Comparison of ENCODE assay signal across 11 mouse cellular contexts in the genomic region with DNA sequence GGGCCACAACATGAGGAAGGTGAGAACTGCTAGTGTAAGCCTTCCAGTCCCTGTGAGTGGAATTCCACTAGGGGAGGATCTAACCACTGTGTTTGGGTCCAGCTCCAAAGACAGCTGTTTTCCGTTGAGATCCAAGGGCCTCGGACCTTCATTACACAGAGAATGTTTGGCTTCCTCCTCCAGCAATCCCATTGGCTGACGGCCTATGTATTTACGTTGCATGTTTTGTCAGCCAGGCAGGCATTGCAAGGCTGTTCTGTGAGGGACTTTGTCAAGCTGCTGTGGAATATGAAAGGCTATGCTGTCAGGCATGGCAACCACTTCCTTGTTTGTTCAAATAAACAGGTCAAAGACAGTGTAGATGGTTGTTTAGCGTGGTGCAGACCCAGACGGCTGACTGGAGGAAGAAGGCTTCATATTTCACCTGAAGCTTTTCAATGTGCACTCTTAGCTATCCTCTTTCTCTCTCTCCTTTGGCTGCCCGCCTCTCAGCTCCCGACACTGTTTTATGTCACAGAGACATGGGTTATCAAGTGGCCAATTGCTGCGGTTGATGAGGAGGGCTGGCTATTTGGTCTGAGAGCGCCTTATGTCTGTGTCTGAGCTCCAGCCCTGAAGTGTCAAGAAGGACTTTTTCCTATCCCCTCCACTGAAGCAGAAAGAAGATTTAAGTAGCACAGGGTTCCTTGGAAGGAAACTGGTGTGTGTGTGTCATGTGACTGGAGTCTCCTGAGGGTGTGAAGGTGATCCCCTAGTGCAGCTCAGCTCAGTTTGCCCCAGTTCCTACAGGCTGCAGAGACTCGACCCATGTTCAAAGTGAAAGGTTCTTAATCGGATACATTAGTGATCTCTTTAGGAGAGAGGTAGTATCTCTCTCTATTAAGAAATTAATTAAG. TPM values are rescaled to one million over a fixed set of nuclear protein-coding genes. Genes with fewer than 3 reads are reported as not detected.
DNase-seq lines count a peak whose midpoint lies in the region; ATAC-seq lines count a peak whose summit lies in the region.
"Had no signal": no experiment of that assay in that cellular context is flagged by ENCODE, and none has a peak within 500 bp of the region (broad histone marks: within the 10 kb centered on the region; RNA-seq: fewer than 3 reads in every experiment).

No protein-coding gene starts in this region.

- no peaks in the 10 kb centered on the region for H3K9me3 ChIP-seq in liver, embryonic 13.5 days (replicated peaks)
- no peaks in the 10 kb centered on the region for H3K9me3 ChIP-seq in liver, embryonic 12.5 days (replicated peaks)
- H3K9me3 ChIP-seq in intestine, embryonic 14.5 days (ENCODE audit: control insufficient read depth, low read length), result no peaks in the 10 kb centered on the region
- no peaks in the 10 kb centered on the region for H3K9me3 ChIP-seq in stomach, embryonic 16.5 days (replicated peaks; ENCODE audit: control insufficient read depth, low read length)
- no peaks in the 10 kb centered on the region for H3K9me3 ChIP-seq in hindbrain, embryonic 10.5 days
- H3K9me3 ChIP-seq: forebrain, embryonic 10.5 days had no signal

- no peak overlapping the region for H3K4me2 ChIP-seq in liver, embryonic 13.5 days
- H3K4me2 ChIP-seq in liver, embryonic 12.5 days, result no peak overlapping the region
- peak overlapping the region; percentile 35 for H3K4me2 ChIP-seq in intestine, embryonic 14.5 days (ENCODE audit: low read length)
- H3K4me2 ChIP-seq in stomach, embryonic 16.5 days (ENCODE audit: low read depth, low read length), result peak overlapping the region; percentile 38; the same call in 1 of the 2 replicates

- H3K4me3 ChIP-seq in liver, embryonic 13.5 days (replicated peaks), result no peak overlapping the region
- no peak overlapping the region for H3K4me3 ChIP-seq in liver, embryonic 12.5 days
- no peak overlapping the region for H3K4me3 ChIP-seq in intestine, embryonic 14.5 days (ENCODE audit: low read depth, low read length)
- no peak overlapping the region for H3K4me3 ChIP-seq in stomach, embryonic 16.5 days (replicated peaks; ENCODE audit: low read length)
- no peak overlapping the region for H3K4me3 ChIP-seq in hindbrain, embryonic 10.5 days
- H3K4me3 ChIP-seq: forebrain, embryonic 10.5 days had no signal

- no peaks in the 10 kb centered on the region for H3K36me3 ChIP-seq in liver, embryonic 13.5 days
- no peaks in the 10 kb centered on the region for H3K36me3 ChIP-seq in liver, embryonic 12.5 days
- H3K36me3 ChIP-seq in intestine, embryonic 14.5 days (ENCODE audit: control insufficient read depth, insufficient read depth, low read length), result no peaks in the 10 kb centered on the region
- no peaks in the 10 kb centered on the region for H3K36me3 ChIP-seq in stomach, embryonic 16.5 days (ENCODE audit: control insufficient read depth, insufficient read depth, low read length)
- no peaks in the 10 kb centered on the region for H3K36me3 ChIP-seq in hindbrain, embryonic 10.5 days
- H3K36me3 ChIP-seq: forebrain, embryonic 10.5 days had no signal

- peaks cover 2% of the 10 kb centered on the region; the same call in 1 of the 2 replicates for H3K4me1 ChIP-seq in liver, embryonic 13.5 days (replicated peaks)
- no peaks in the 10 kb centered on the region for H3K4me1 ChIP-seq in liver, embryonic 12.5 days
- no peaks in the 10 kb centered on the region; the same call in 1 of the 2 replicates for H3K4me1 ChIP-seq in intestine, embryonic 14.5 days (replicated peaks; ENCODE audit: control insufficient read depth, insufficient read depth, low read length)
- 0 out of 2 replicates have a peak, but pooled peaks cover 7% of the 10 kb centered on the region for H3K4me1 ChIP-seq in stomach, embryonic 16.5 days (ENCODE audit: control insufficient read depth, insufficient read depth, low read length)
- H3K4me1 ChIP-seq in hindbrain, embryonic 10.5 days (replicated peaks), result no peaks in the 10 kb centered on the region
- H3K4me1 ChIP-seq: forebrain, embryonic 10.5 days had no signal

- ATAC-seq in liver, embryonic 13.5 days (ENCODE audit: low read depth), result 0 out of 2 replicates have a peak, but pooled peaks have one; percentile 23
- no peak for ATAC-seq in liver, embryonic 12.5 days
- ATAC-seq in intestine, embryonic 14.5 days (replicated peaks; ENCODE audit: low FRiP score, low TSS enrichment, low read depth), result peak; percentile 64; the same call in 1 of the 2 replicates
- peak; percentile 82 for ATAC-seq in stomach, embryonic 16.5 days (ENCODE audit: insufficient read depth, low FRiP score)

- H3K9ac ChIP-seq in liver, embryonic 13.5 days, result no peak overlapping the region
- H3K9ac ChIP-seq in liver, embryonic 12.5 days, result no peak overlapping the region
- no peak overlapping the region for H3K9ac ChIP-seq in intestine, embryonic 14.5 days (ENCODE audit: low read length)
- peak overlapping the region; percentile 23; the same call in 1 of the 2 replicates for H3K9ac ChIP-seq in stomach, embryonic 16.5 days (ENCODE audit: low read length)

- no peak overlapping the region for H3K27ac ChIP-seq in liver, embryonic 13.5 days
- no peak overlapping the region for H3K27ac ChIP-seq in liver, embryonic 12.5 days
- peak overlapping the region; percentile 64 for H3K27ac ChIP-seq in intestine, embryonic 14.5 days (ENCODE audit: low read depth)
- H3K27ac ChIP-seq in stomach, embryonic 16.5 days (ENCODE audit: low read length), result peak overlapping the region; percentile 80
- no peak overlapping the region for H3K27ac ChIP-seq in hindbrain, embryonic 10.5 days
- H3K27ac ChIP-seq: forebrain, embryonic 10.5 days had no signal

- WGBS in liver, embryonic 13.5 days (ENCODE audit: insufficient replicate concordance), result 56% methylated on average over 12 of the region's 12 CpGs
- WGBS in liver, embryonic 12.5 days (ENCODE audit: insufficient replicate concordance), result 62% methylated on average over 12 of the region's 12 CpGs
- 27% methylated on average over 12 of the region's 12 CpGs for WGBS in intestine, embryonic 14.5 days
- WGBS in stomach, embryonic 16.5 days, result 34% methylated on average over 12 of the region's 12 CpGs
- WGBS in hindbrain, embryonic 10.5 days, result 76% methylated on average over 12 of the region's 12 CpGs

- no peak for DNase-seq in liver, embryonic 13.5 days
- peak; percentile 54 for DNase-seq in intestine, embryonic 14.5 days (ENCODE audit: low spot score)
- DNase-seq in kidney, postnatal 4 days, result peak; percentile 59 to 69
- no peak for DNase-seq in adrenal gland, postnatal 10 days
- no peak for DNase-seq in frontal cortex, postnatal 14 days (ENCODE audit: low spot score in 2 of 2)
- no peak for DNase-seq in hindbrain, embryonic 10.5 days (ENCODE audit: low spot score)
- DNase-seq: thymus, adult 18-20 months had no signal

- H3K27me3 ChIP-seq in liver, embryonic 13.5 days, result no peaks in the 10 kb centered on the region
- H3K27me3 ChIP-seq in liver, embryonic 12.5 days (replicated peaks), result no peaks in the 10 kb centered on the region
- no peaks in the 10 kb centered on the region for H3K27me3 ChIP-seq in intestine, embryonic 14.5 days (replicated peaks; ENCODE audit: control insufficient read depth, insufficient read depth, low read length)
- no peaks in the 10 kb centered on the region for H3K27me3 ChIP-seq in stomach, embryonic 16.5 days (ENCODE audit: control insufficient read depth, insufficient read depth, low read length)
- H3K27me3 ChIP-seq in hindbrain, embryonic 10.5 days (ENCODE audit: insufficient read depth, poor library complexity, severe bottlenecking), result no peaks in the 10 kb centered on the region
- H3K27me3 ChIP-seq: CH12.LX had no signal

RNA-seq across cellular contexts. Expression of a gene that starts 13.8 kb away (rescaled TPM):
- polyA plus RNA-seq in liver, embryonic 13.5 days (2015; fragmentation: Nextera tagmentation; extraction: Ambion mirVana), result 2.8 and 2.9 TPM in 2 replicates
- polyA plus RNA-seq in liver, embryonic 12.5 days (2016; fragmentation: Nextera tagmentation; extraction: Ambion mirVana), result 2.4 TPM in 2 replicates
- 0.07 and 0.08 TPM in 2 replicates for polyA plus RNA-seq in intestine, embryonic 14.5 days (2014; fragmentation: Nextera tagmentation; extraction: Ambion mirVana)
- polyA plus RNA-seq in stomach, embryonic 16.5 days (2015; fragmentation: Nextera tagmentation; extraction: Ambion mirVana), result 0.47 and 0.65 TPM in 2 replicates
- total RNA-seq in adrenal gland, postnatal 10 days (2021), result 1 to 10 TPM; 3.7 to 7.3 TPM
- polyA plus RNA-seq in hindbrain, embryonic 10.5 days (2016; fragmentation: Nextera tagmentation; extraction: Ambion mirVana), result 0.35 and 0.81 TPM in 2 replicates
- total RNA-seq: CH12.LX had no signal

Comparison
In these comparisons a context has a peak if more than half of its experiments do, and no peak if none do; other contexts are left out.
1. DNase-seq: peak in intestine, embryonic 14.5 days (single experiment) and kidney, postnatal 4 days (2 of 2); none in liver, embryonic 13.5 days (single experiment), adrenal gland, postnatal 10 days (single experiment), frontal cortex, postnatal 14 days (0 of 2) and hindbrain, embryonic 10.5 days (single experiment).
2. H3K27ac ChIP-seq: peak in intestine, embryonic 14.5 days (single experiment) and stomach, embryonic 16.5 days (single experiment); none in liver, embryonic 13.5 days (single experiment), liver, embryonic 12.5 days (single experiment) and hindbrain, embryonic 10.5 days (single experiment).
3. H3K4me2 ChIP-seq: peak in intestine, embryonic 14.5 days (single experiment) and stomach, embryonic 16.5 days (single experiment); none in liver, embryonic 13.5 days (single experiment) and liver, embryonic 12.5 days (single experiment).